Mouse (Mus musculus) adrenal gland, postnatal 4 days (tissue): ENCODE measurements around the gene Hepacam. TPM values are rescaled to one million over a fixed set of nuclear protein-coding genes. Genes with fewer than 3 reads are reported as not detected.

Experiments used
- DNase-seq, 2 experiments: peaks; one replicate each; pipeline ENCODE4 v3.0.0; 2021 to 2022; ENCODE audit warnings: low spot score in 2 of 2, mixed read lengths in 2 of 2
- total RNA-seq, 2 experiments: library from RNA; stranded (reverse); gene quantifications; 2 replicates each; pipeline ENCODE4 v1.2.3; 2021

Gene Hepacam
- total RNA-seq, 2 experiments from 2014 or later, result 0.31 to 0.45 TPM

GRCm38 (mm10) chr9:37383161-37383560 lies 16.0 kb downstream of the Hepacam start:
- no peak for DNase-seq

DNA sequence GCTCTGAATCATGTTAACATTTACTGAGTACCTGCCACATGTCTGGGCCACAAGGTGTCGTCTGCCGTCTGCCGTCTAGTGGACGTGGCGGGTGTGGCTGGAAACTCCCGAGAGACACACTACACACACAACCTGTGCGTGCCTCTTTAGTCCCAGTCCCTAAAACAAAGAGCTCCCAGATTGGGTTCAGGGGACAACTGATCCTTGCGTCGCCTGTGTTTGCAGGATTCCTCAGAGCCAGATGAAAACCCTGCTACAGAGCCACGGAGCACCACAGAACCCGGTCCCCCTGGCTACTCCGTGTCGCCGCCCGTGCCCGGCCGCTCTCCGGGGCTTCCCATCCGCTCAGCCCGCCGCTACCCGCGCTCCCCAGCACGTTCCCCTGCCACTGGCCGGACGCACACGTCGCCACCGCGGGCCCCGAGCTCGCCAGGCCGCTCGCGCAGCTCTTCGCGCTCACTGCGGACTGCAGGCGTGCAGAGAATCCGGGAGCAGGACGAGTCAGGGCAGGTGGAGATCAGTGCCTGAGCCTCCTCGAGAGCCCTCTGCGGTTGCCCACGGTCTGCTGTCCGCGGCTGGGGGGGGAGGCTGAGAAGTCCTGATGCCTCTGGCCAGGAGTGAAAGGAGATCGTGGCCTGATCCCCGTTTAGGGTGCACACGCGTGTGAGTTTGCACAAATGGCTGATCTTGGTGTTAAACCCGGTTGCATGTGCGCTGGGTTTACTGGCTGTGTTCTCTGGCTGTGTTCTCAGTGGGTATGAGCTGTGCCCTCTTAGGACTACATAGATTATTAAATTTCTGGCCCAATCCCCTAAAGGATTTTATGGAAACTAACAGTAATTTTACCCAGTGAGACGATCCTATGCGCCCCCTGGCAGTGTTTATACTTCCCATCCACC lies 17.4 kb downstream of the Hepacam start:
- peak in 1 of 2 experiments; percentile 15 for DNase-seq

DNA sequence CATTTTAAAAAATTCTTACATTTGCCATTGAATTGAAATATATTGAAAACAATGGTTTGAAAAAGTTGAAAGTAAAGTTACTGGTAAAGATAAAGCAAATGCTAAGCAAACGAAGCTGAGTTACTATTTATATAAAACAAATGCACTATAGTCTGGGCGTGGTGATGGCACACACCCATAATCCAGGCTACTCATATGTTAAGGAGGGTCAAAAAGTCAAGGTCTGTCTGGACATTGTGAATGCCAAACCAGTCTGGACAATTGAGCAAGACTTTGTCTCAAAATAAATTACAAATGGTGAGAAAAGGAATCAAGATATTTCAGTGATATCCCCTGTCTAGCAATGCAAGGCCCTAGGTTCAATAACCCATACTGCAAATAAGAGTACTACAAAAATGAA lies 23.7 kb downstream of the Hepacam start:
- DNase-seq, result no peak

DNA sequence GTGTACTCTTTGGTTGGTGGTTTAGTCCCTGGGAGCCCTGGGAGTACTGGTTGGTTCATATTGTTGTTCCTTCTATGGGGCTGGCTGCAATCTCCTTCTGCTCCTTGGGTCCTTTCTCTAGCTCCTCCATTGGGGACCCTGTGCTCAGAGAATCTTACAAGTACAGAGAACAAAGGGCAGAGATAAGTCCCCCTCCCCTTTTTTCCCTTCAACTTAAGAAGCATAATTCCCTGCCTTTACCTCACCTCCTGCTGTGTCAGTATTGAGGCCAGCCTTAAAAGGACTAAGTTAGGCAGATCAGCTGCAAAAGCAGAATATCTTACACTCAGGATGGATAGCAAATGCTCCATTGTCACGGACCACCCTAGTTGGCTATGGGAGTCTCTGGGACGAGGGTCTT lies 24.9 kb downstream of the Hepacam start:
- DNase-seq, result no peak

DNA sequence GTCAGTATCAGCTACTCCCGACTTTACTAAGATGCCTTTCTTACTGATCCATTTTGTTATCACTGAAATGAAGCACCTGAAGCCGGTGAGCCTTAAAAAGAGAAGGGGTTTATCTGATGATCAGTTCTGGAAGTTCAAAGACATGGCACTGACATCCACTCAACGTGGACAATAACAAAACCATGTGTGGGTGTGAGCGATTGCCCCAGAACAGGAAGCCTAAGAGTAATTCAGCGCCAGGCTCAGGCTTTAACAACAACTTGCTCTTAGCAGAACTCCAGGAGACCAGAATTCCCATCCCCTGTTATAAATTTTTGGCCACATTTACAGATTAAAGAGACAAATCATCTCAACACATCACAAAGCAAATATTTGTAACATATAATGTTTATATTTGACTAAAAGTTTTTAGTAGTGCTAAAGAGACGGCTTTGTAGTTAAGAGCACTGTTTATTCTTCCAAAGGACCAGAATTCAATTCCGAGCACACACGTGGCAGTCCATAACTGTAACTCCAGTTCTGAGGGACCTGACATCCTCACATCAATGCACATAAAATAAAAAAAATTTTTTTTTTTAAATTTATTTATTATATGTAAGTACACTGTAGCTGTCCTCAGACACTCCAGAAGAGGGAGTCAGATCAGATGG lies 26.5 kb downstream of the Hepacam start:
- DNase-seq, result no peak

- no peak for DNase-seq
These were observed 33.4 kb downstream of the Hepacam start for GRCm38 (mm10) chr9:37400585-37400984.

- DNase-seq, result no peak
These were observed 34.7 kb downstream of the Hepacam start, which contains the start of gene Robo4 for GRCm38 (mm10) chr9:37401802-37402201. TSS of gene Robo4 (plus strand) at chr9:37401897.

DNA sequence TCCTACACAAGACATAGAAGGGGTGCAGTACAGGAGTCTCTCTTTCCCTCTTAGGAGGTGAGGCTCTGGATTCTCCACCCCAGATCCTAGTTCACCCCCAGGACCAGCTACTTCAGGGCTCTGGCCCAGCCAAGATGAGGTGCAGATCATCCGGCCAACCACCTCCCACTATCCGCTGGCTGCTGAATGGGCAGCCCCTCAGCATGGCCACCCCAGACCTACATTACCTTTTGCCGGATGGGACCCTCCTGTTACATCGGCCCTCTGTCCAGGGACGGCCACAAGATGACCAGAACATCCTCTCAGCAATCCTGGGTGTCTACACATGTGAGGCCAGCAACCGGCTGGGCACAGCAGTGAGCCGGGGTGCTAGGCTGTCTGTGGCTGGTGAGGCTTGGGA lies 35.4 kb downstream of the Hepacam start:
- DNase-seq, result no peak

GRCm38 (mm10) chr9:37403011-37403410 lies 35.9 kb downstream of the Hepacam start:
- no peak for DNase-seq

DNA sequence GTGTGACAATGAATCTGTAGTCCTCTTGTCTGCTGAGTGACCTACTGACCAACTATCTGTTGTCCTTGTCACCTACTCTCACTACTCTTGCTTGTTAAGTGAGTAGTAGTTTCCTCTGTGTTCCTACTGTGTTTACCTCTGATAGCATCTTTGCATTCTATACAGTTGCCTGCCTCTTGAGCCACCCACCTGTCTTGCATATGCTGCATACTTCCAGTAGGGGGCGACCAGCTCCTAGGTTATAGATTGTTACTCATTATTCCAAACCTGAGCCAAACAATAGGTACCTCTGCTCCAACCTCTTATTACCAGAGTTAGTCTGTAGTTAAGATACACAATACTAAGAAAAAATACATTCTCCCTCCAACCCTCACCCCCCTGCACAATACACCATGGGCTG lies 39.2 kb downstream of the Hepacam start:
- DNase-seq, result no peak

GRCm38 (mm10) chr9:37407850-37408502 lies 40.8 kb downstream of the Hepacam start:
- no peak for DNase-seq

- no peak for DNase-seq
These were observed 42.7 kb downstream of the Hepacam start for GRCm38 (mm10) chr9:37409698-37410445.

DNA sequence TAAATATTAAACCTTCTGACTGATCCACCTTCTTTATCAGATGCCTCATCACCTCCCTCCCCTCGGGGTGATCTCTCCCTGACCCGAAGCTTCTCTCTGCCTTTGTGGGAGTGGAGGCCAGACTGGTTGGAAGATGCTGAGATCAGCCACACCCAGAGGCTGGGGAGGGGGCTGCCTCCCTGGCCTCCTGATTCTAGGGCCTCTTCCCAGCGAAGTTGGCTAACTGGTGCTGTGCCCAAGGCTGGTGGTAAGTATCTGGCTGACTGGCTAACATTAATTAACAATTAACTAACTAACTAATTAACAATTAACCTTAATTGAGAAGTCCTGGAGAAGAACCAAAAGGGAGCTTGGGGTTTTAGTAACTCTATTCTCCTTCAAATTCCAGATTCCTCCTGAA lies 45.8 kb downstream of the Hepacam start:
- no peak for DNase-seq

DNA sequence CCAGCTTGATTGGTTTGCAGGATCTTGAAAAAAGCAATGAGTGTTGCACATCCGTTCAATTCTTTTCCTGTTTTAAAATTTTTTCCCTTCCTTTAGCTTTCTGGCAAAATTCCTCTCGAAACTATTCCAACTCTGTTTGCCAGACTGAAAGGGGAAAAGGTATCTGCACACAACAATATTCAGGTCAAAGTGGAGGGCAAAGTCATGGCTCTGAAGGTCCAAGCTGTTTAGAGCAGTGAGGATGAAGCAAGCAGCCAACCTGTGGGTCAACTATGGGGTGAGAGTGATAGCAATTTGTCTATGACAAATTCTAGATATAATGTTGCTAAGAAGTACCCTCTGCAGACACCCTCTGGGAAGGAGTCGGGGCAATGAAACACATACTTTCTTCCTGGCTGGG lies 47.5 kb downstream of the Hepacam start:
- DNase-seq, result no peak

GRCm38 (mm10) chr9:37418791-37419190 lies 51.6 kb downstream of the Hepacam start:
- no peak for DNase-seq

- peak in 1 of 2 experiments; percentile 75 for DNase-seq
These were observed 53.5 kb downstream of the Hepacam start for GRCm38 (mm10) chr9:37420676-37421075.

DNA sequence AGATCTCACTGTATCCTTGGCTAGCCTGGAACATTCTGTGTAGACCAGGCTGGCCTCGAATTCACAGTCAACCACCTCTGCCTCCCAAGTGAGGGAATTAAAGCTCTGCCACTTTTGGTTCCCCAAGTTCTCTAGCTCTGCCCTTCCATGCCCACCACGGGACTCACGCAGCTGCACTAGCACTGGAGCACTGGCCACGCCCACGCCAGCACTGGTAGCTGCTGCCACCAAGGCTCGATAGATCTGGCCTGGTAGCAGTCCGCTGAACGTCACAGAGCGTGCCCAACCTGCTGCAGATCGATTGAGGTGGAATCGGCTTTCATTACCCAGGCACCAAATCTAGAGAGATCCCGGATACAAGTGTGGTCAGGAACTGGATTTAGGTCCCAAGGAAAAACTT lies 54.1 kb downstream of the Hepacam start:
- no peak for DNase-seq

DNA sequence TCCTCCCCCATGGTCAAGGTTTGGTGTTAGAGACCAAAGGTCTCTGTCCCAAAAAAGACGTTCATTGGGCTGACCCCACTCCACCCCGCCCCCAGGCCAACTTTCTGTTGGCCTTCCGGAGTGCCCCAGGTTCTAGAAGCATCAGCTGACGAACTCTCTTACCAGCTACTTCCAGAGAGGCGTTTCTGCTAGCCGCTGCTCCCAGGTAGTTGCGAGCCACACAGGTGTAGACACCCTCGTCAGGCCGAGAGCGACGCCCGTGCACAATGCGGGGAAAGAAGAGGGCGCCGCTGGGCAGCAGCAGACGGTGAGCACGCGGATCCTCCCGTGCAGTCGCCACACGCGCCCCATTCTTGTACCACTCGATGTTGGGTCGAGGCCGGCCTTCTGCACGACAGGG lies 62.2 kb downstream of the Hepacam start:
- DNase-seq, result no peak

DNA sequence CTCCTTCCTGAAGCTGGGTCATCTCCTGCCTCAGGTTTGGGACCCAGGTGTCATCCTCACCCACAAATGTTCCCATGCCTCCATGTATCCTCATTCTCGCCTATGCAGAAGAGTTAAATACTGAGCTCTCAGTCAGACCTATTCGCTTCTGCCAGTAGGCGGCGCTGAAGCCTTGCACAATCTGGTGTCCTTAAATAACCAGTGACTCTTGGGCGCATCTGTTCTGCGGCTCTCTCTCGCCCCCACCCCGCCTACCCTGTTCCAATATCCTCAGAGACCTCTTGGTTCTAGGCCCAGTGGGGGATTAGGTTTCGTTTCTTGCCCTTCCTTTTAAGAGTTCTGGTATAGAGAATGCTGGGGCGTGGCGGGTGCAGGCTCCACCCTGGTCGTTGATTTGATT lies 63.4 kb downstream of the Hepacam start:
- peak in 1 of 2 experiments; percentile 69 for DNase-seq

- DNase-seq, result no peak
These were observed 65.0 kb downstream of the Hepacam start for GRCm38 (mm10) chr9:37432026-37432666.
